In genomic region chr5:23993553-23993894, GRCm38 (mm10) we compare ENCODE assay signal across 8 mouse cellular contexts. TPM values are rescaled to one million over a fixed set of nuclear protein-coding genes. Genes with fewer than 3 reads are reported as not detected.
DNase-seq lines count a peak whose midpoint lies in the region; ATAC-seq and TF ChIP-seq lines count a peak whose summit lies in the region.

No protein-coding gene starts in this region.

- H3K27me3 ChIP-seq in intestine, embryonic 14.5 days (replicated peaks; ENCODE audit: control insufficient read depth, insufficient read depth, low read length), result no peaks in the 10 kb centered on the region
- H3K27me3 ChIP-seq in intestine, embryonic 15.5 days (replicated peaks), result no peaks in the 10 kb centered on the region
- H3K27me3 ChIP-seq in embryonic facial prominence, embryonic 12.5 days, result no peaks in the 10 kb centered on the region
- H3K27me3 ChIP-seq in midbrain, embryonic 14.5 days (ENCODE audit: control insufficient read depth, insufficient read depth, low read length), result no peaks in the 10 kb centered on the region
- H3K27me3 ChIP-seq in cerebellum, adult 2 months (ENCODE audit: control insufficient read depth, insufficient read depth, low read length), result no peaks in the 10 kb centered on the region
- no peaks in the 10 kb centered on the region for H3K27me3 ChIP-seq in thymus, adult 2 months (ENCODE audit: control insufficient read depth, insufficient read depth, low read length)

- DNase-seq in intestine, embryonic 14.5 days (ENCODE audit: low spot score), result no peak
- peak; percentile 23 for DNase-seq in forelimb bud, embryonic 11.5 days (ENCODE audit: low read depth, low spot score)
- no peak for DNase-seq in midbrain, embryonic 14.5 days
- no peak for DNase-seq in cerebellum, adult 2 months
- DNase-seq in thymus, adult 2 months, result no peak
- no peak for DNase-seq in right cerebral cortex, adult 18-20 months

- peak overlapping the region; percentile 47; the same call in 1 of the 2 replicates for H3K27ac ChIP-seq in intestine, embryonic 14.5 days (ENCODE audit: low read depth)
- no peak overlapping the region; the same call in 1 of the 2 replicates for H3K27ac ChIP-seq in intestine, embryonic 15.5 days
- H3K27ac ChIP-seq in embryonic facial prominence, embryonic 12.5 days, result peak overlapping the region; percentile 61
- H3K27ac ChIP-seq in midbrain, embryonic 14.5 days (replicated peaks; ENCODE audit: low read depth, low read length), result peak overlapping the region; percentile 71
- no peak overlapping the region; the same call in 1 of the 2 replicates for H3K27ac ChIP-seq in cerebellum, adult 2 months (ENCODE audit: insufficient read depth, low read length)
- H3K27ac ChIP-seq in thymus, adult 2 months (ENCODE audit: control insufficient read depth, insufficient read depth, low read length), result no peak overlapping the region

- no peak for ATAC-seq in intestine, embryonic 14.5 days (replicated peaks; ENCODE audit: low FRiP score, low TSS enrichment, low read depth)
- no peak for ATAC-seq in intestine, embryonic 15.5 days
- no peak for ATAC-seq in embryonic facial prominence, embryonic 12.5 days (ENCODE audit: insufficient number of reproducible peaks, insufficient read depth, low FRiP score, low TSS enrichment)
- ATAC-seq in midbrain, embryonic 14.5 days (ENCODE audit: low FRiP score, low TSS enrichment), result no peak

- no peak for TF ChIP-seq POLR2A in cerebellum, adult 2 months (IDR thresholded peaks at IDR 0.05; ENCODE audit: borderline replicate concordance, insufficient read depth, low read length)
- no peak for TF ChIP-seq POLR2A in thymus, adult 2 months (IDR thresholded peaks at IDR 0.05; ENCODE audit: control insufficient read depth, extremely low read depth, insufficient read depth, low read length, poor library complexity)

- H3K4me3 ChIP-seq in intestine, embryonic 14.5 days (ENCODE audit: low read depth, low read length), result no peak overlapping the region
- no peak overlapping the region for H3K4me3 ChIP-seq in intestine, embryonic 15.5 days (replicated peaks)
- H3K4me3 ChIP-seq in embryonic facial prominence, embryonic 12.5 days, result no peak overlapping the region
- no peak overlapping the region for H3K4me3 ChIP-seq in midbrain, embryonic 14.5 days (replicated peaks; ENCODE audit: low read depth, low read length)
- H3K4me3 ChIP-seq in cerebellum, adult 2 months (replicated peaks; ENCODE audit: insufficient read depth, low read depth, low read length), result no peak overlapping the region
- H3K4me3 ChIP-seq in thymus, adult 2 months (ENCODE audit: control insufficient read depth, insufficient read depth, low read length), result no peak overlapping the region

- WGBS in intestine, embryonic 14.5 days, result 47% methylated on average over 2 of the region's 2 CpGs
- whole genome bisulfite sequencing in intestine, embryonic 15.5 days, result 41% methylated on average over 2 of the region's 2 CpGs
- 11% methylated on average over 2 of the region's 2 CpGs for WGBS in embryonic facial prominence, embryonic 12.5 days
- WGBS in midbrain, embryonic 14.5 days, result 9% methylated on average over 2 of the region's 2 CpGs
- 27% methylated on average over 2 of the region's 2 CpGs for WGBS in cerebellum, adult 2 months
- 91% methylated on average over 2 of the region's 2 CpGs for WGBS in thymus, adult 2 months

- no peaks in the 10 kb centered on the region for H3K4me1 ChIP-seq in intestine, embryonic 14.5 days (replicated peaks; ENCODE audit: control insufficient read depth, insufficient read depth, low read length)
- no peaks in the 10 kb centered on the region; the same call in 1 of the 2 replicates for H3K4me1 ChIP-seq in intestine, embryonic 15.5 days (replicated peaks)
- H3K4me1 ChIP-seq in embryonic facial prominence, embryonic 12.5 days, result peaks cover 22% of the 10 kb centered on the region
- peaks cover 20% of the 10 kb centered on the region for H3K4me1 ChIP-seq in midbrain, embryonic 14.5 days (ENCODE audit: control insufficient read depth, insufficient read depth, low read length)
- H3K4me1 ChIP-seq in cerebellum, adult 2 months (ENCODE audit: control insufficient read depth, insufficient read depth, low read length), result no peaks in the 10 kb centered on the region
- H3K4me1 ChIP-seq in thymus, adult 2 months (replicated peaks; ENCODE audit: control insufficient read depth, insufficient read depth, low read length), result no peaks in the 10 kb centered on the region

- no peaks in the 10 kb centered on the region for H3K9me3 ChIP-seq in intestine, embryonic 14.5 days (ENCODE audit: control insufficient read depth, low read length)
- no peaks in the 10 kb centered on the region for H3K9me3 ChIP-seq in intestine, embryonic 15.5 days
- H3K9me3 ChIP-seq in embryonic facial prominence, embryonic 12.5 days, result no peaks in the 10 kb centered on the region
- no peaks in the 10 kb centered on the region for H3K9me3 ChIP-seq in midbrain, embryonic 14.5 days (ENCODE audit: control insufficient read depth, low read length)

- no peak overlapping the region for H3K9ac ChIP-seq in intestine, embryonic 14.5 days (ENCODE audit: low read length)
- H3K9ac ChIP-seq in intestine, embryonic 15.5 days, result no peak overlapping the region
- H3K9ac ChIP-seq in embryonic facial prominence, embryonic 12.5 days, result no peak overlapping the region
- no peak overlapping the region for H3K9ac ChIP-seq in midbrain, embryonic 14.5 days (replicated peaks; ENCODE audit: low read length)

- H3K36me3 ChIP-seq in intestine, embryonic 14.5 days (ENCODE audit: control insufficient read depth, insufficient read depth, low read length), result no peaks in the 10 kb centered on the region
- no peaks in the 10 kb centered on the region for H3K36me3 ChIP-seq in intestine, embryonic 15.5 days
- no peaks in the 10 kb centered on the region for H3K36me3 ChIP-seq in embryonic facial prominence, embryonic 12.5 days
- H3K36me3 ChIP-seq in midbrain, embryonic 14.5 days (ENCODE audit: control insufficient read depth, insufficient read depth, low read length), result peaks cover under 1% of the 10 kb centered on the region; the same call in 1 of the 2 replicates
- no peaks in the 10 kb centered on the region for H3K36me3 ChIP-seq in thymus, adult 2 months (ENCODE audit: control insufficient read depth, insufficient read depth, low read length)

- TF ChIP-seq CTCF in cerebellum, adult 2 months (IDR thresholded peaks at IDR 0.05; ENCODE audit: borderline replicate concordance, insufficient read depth, low read depth, low read length), result no peak
- no peak for TF ChIP-seq CTCF in thymus, adult 2 months (IDR thresholded peaks at IDR 0.05; ENCODE audit: borderline replicate concordance, control insufficient read depth, extremely low read depth, insufficient read depth, low read length, poor library complexity)

- H3K4me2 ChIP-seq in intestine, embryonic 14.5 days (ENCODE audit: low read length), result no peak overlapping the region
- no peak overlapping the region for H3K4me2 ChIP-seq in intestine, embryonic 15.5 days (replicated peaks)
- no peak overlapping the region for H3K4me2 ChIP-seq in embryonic facial prominence, embryonic 12.5 days (replicated peaks)
- H3K4me2 ChIP-seq in midbrain, embryonic 14.5 days (ENCODE audit: low read length), result no peak overlapping the region

RNA-seq across cellular contexts. Expression of gene Fam126a, which starts 37.0 kb away (rescaled TPM):
- polyA plus RNA-seq in intestine, embryonic 14.5 days (2014; fragmentation: Nextera tagmentation; extraction: Ambion mirVana), result 21.7 and 23.0 TPM in 2 replicates
- 14.3 and 16.1 TPM in 2 replicates for polyA plus RNA-seq in intestine, embryonic 15.5 days (2015; fragmentation: Nextera tagmentation; extraction: Ambion mirVana)
- polyA plus RNA-seq in embryonic facial prominence, embryonic 12.5 days (2016; fragmentation: Nextera tagmentation; extraction: Ambion mirVana), result 39.4 and 43.2 TPM in 2 replicates
- polyA plus RNA-seq in midbrain, embryonic 14.5 days (2014; fragmentation: Nextera tagmentation; extraction: Ambion mirVana), result 23.9 and 49.0 TPM in 2 replicates
- 5.2 and 5.6 TPM in 2 replicates for polyA plus RNA-seq in cerebellum, adult 2 months (2012; rRNA removed)
- 4.8 and 5.3 TPM in 2 replicates for polyA plus RNA-seq in thymus, adult 2 months (2012; rRNA removed)

Comparison
In these comparisons a context has a peak if more than half of its experiments do, and no peak if none do; other contexts are left out.
1. H3K27ac ChIP-seq: peak in intestine, embryonic 14.5 days (single experiment), embryonic facial prominence, embryonic 12.5 days (single experiment) and midbrain, embryonic 14.5 days (single experiment); none in intestine, embryonic 15.5 days (single experiment), cerebellum, adult 2 months (single experiment) and thymus, adult 2 months (single experiment).